Mouse (Mus musculus) C2C12 (cell line): Measurements from ENCODE around the gene Pitpnm3. TPM values are rescaled to one million over a fixed set of nuclear protein-coding genes. Genes with fewer than 3 reads are reported as not detected.
A peak's percentile ranks its signal among the peaks of the same experiment; 100 is the strongest.

ENCODE experiments used
- H3K27me3 ChIP-seq: one replicate; pipeline ENCODE4 v1.6.1; 2011; ENCODE audit not compliant: control insufficient read depth, insufficient read depth, insufficient read length
- H3K36me3 ChIP-seq: one replicate; pipeline ENCODE4 v1.6.1; 2011; ENCODE audit not compliant: control insufficient read depth, insufficient read depth
- H3K4me3 ChIP-seq: one replicate; pipeline ENCODE4 v1.5.1; 2011; ENCODE audit warnings: mild to moderate bottlenecking, control low read depth; ENCODE audit not compliant: poor library complexity, insufficient read depth, severe bottlenecking
- H3K79me2 ChIP-seq: one replicate; pipeline ENCODE4 v1.6.1; 2011; ENCODE audit not compliant: control insufficient read depth, insufficient read depth
- H3K79me3 ChIP-seq: one replicate; pipeline ENCODE4 v1.6.1; 2011; ENCODE audit warnings: low read depth, control low read depth
- H3ac ChIP-seq: one replicate; pipeline ENCODE3; 2011; ENCODE audit warnings: low read depth; ENCODE audit not compliant: control insufficient read depth, insufficient read length
- CEBPB ChIP-seq: IDR thresholded peaks from one replicate; pipeline ENCODE4 v1.6.1; 2011; ENCODE audit warnings: low read depth, mild to moderate bottlenecking, control low read depth, moderate library complexity
- CTCF ChIP-seq: IDR thresholded peaks from one replicate; pipeline ENCODE4 v1.5.1; 2011; ENCODE audit not compliant: control insufficient read depth, insufficient read depth, insufficient read length
- FOSL1 ChIP-seq: IDR thresholded peaks from one replicate; pipeline ENCODE4 v1.8.0; 2011; ENCODE audit warnings: mild to moderate bottlenecking, low read length; ENCODE audit not compliant: poor library complexity, insufficient read depth, severe bottlenecking
- MAX ChIP-seq: IDR thresholded peaks from one replicate; pipeline ENCODE4 v1.6.1; 2011; ENCODE audit warnings: mild to moderate bottlenecking, control low read depth
- MYOD1 ChIP-seq: IDR thresholded peaks from one replicate; pipeline ENCODE4 v1.6.1; 2011; ENCODE audit warnings: low read depth; ENCODE audit not compliant: control insufficient read depth, insufficient read length
- MYOG ChIP-seq: IDR thresholded peaks from one replicate; pipeline ENCODE4 v1.6.1; 2011; ENCODE audit not compliant: control insufficient read depth, insufficient read length; ENCODE audit errors: extremely low read depth
- USF1 ChIP-seq: IDR thresholded peaks from one replicate; pipeline ENCODE4 v1.6.1; 2011; ENCODE audit warnings: low read depth, mild to moderate bottlenecking, control low read depth, moderate library complexity
- polyA plus RNA-seq: library from polyadenylated mRNA; unstranded; fragments of >200 nt; fragmentation: generic; extraction: Trizol; gene quantifications from one replicate; pipeline ENCODE4 v1.2.1, GENCODE M21; 2012; ENCODE audit warnings: missing spikeins

The Pitpnm3 gene
- polyA plus RNA-seq, 1 experiment, result 0.02 TPM

DNA sequence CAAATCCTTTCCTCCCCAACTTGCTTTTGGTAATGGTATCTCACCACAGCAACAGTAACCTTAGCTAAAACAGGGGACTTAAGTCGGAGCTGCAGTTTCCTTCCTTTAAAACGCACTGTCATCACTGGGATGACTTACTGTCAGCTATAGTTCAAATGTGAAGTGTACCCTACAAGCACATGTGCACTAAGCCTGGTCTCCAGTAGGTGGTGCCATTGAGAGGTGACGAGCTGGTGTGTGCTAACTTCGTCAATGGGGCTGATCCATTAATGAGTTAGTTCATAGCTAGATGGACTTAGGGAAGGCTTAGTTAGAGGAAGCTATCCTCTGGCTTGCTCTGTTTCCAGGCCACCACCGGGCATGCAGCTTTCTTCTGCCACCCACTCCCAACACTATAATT is 82.9 kb downstream of the Pitpnm3 start:
- H3K4me3 ChIP-seq, result no peak overlapping the region
- H3K27me3 ChIP-seq, result no peaks in the 10 kb centered on the region
- no peak overlapping the region for H3ac ChIP-seq
- no peaks in the 10 kb centered on the region for H3K36me3 ChIP-seq
- peak; percentile 81 for TF ChIP-seq CTCF
- TF ChIP-seq MYOD1, result no peak
- no peaks in the 10 kb centered on the region for H3K79me2 ChIP-seq
- no peaks in the 10 kb centered on the region for H3K79me3 ChIP-seq

- H3K27me3 ChIP-seq, result no peaks in the 10 kb centered on the region
- no peak overlapping the region for H3K4me3 ChIP-seq
- no peaks in the 10 kb centered on the region for H3K79me2 ChIP-seq
- no peaks in the 10 kb centered on the region for H3K79me3 ChIP-seq
- TF ChIP-seq FOSL1 (no peak), MAX (no peak)
- H3ac ChIP-seq, result no peak overlapping the region
- H3K36me3 ChIP-seq, result peaks cover 1% of the 10 kb centered on the region
Measured at GRCm38 (mm10) chr11:72052221-72052620, 83.4 kb downstream of the Pitpnm3 start.

GRCm38 (mm10) chr11:72050895-72051858 is 84.4 kb downstream of the Pitpnm3 start:
- Histone ChIP-seq H3ac (no peak overlapping the region), H3K79me2 (no peaks in the 10 kb centered on the region), H3K4me3 (no peak overlapping the region), H3K79me3 (no peaks in the 10 kb centered on the region), H3K27me3 (no peaks in the 10 kb centered on the region), H3K36me3 (peaks cover 12% of the 10 kb centered on the region)
- TF ChIP-seq CTCF, result no peak
- no peak for TF ChIP-seq MYOD1
- TF ChIP-seq MYOG, result no peak
- TF ChIP-seq MAX, result no peak
- TF ChIP-seq USF1, result no peak
- no peak for TF ChIP-seq FOSL1
- no peak for TF ChIP-seq CEBPB

DNA sequence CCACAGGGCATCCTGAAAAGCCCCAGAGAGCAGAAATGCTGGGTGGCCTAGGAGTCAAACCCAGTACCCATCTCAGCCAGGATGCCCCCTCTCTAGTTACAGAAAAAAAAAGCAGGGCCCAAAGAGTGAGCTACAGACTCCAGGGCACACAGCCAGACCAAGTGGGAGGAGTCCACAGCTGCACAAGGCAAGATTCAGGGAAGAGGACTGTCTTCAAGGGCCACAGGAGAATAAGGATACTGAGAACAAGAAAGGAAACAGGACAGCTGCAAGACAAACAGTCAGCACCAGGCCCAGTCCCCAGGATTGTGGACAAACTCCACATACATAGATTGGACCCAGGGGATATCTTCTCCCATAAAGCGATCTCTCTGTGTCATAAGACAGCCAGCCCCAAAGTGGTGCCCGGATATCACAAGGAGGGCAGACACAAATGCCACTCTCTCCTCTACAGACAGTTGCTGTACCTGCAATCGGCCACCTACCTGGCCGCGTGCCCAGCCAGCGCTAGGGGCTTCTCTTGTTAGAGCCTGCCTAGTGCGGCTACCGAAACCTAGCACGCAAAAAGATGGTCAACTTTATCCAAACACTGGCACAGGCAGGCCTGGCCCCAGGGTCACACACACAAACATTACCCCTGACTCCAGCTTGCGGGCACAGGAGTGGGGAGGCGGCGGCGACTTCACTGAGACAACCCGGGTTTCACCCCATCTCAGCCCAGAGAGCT is 85.2 kb downstream of the Pitpnm3 start:
- H3ac ChIP-seq, result no peak overlapping the region
- peaks cover 4% of the 10 kb centered on the region for H3K79me3 ChIP-seq
- TF ChIP-seq MAX, result no peak
- TF ChIP-seq USF1, result no peak
- TF ChIP-seq MYOG, result no peak
- no peak for TF ChIP-seq CTCF
- no peak for TF ChIP-seq CEBPB
- TF ChIP-seq FOSL1, result no peak
- no peak for TF ChIP-seq MYOD1
- H3K27me3 ChIP-seq, result no peaks in the 10 kb centered on the region
- H3K79me2 ChIP-seq, result peaks cover 2% of the 10 kb centered on the region
- H3K36me3 ChIP-seq, result peaks cover 20% of the 10 kb centered on the region
- H3K4me3 ChIP-seq, result no peak overlapping the region

GRCm38 (mm10) chr11:72049171-72049759 is 86.3 kb downstream of the Pitpnm3 start:
- Histone ChIP-seq H3ac (no peak overlapping the region), H3K36me3 (peaks cover 31% of the 10 kb centered on the region), H3K79me2 (peaks cover 12% of the 10 kb centered on the region), H3K4me3 (no peak overlapping the region), H3K79me3 (peaks cover 7% of the 10 kb centered on the region), H3K27me3 (no peaks in the 10 kb centered on the region)
- TF ChIP-seq CTCF (no peak), MYOD1 (no peak), CEBPB (no peak), FOSL1 (no peak), MYOG (no peak), USF1 (no peak), MAX (no peak)
